Mouse (Mus musculus) embryonic facial prominence, embryonic 12.5 days (tissue): ENCODE measurements around the gene Prmt1. TPM values are rescaled to one million over a fixed set of nuclear protein-coding genes. Genes with fewer than 3 reads are reported as not detected.
A peak's percentile ranks its signal among the peaks of the same experiment; 100 is the strongest.

Source experiments
- ATAC-seq: fragments of 200-750 bp; cut with Nextera tagmentation; 2 replicates; pipeline ENCODE4 v1.8.0; 2017; ENCODE audit not compliant: insufficient number of reproducible peaks, insufficient read depth, low FRiP score, low TSS enrichment
- H3K27ac ChIP-seq: fragments of 300-500 bp; sonication (generic); 2 replicates; pipeline ENCODE4 v1.5.1; 2016; ENCODE audit warnings: mild to moderate bottlenecking
- H3K27me3 ChIP-seq: fragments of 300-500 bp; sonication (generic); 2 replicates; pipeline ENCODE4 v1.6.1; 2016; ENCODE audit warnings: mild to moderate bottlenecking, moderate library complexity
- H3K36me3 ChIP-seq: fragments of 300-500 bp; sonication (generic); 2 replicates; pipeline ENCODE4 v1.6.1; 2016; ENCODE audit warnings: mild to moderate bottlenecking
- H3K4me1 ChIP-seq: fragments of 300-500 bp; sonication (generic); 2 replicates; pipeline ENCODE4 v1.6.1; 2016
- H3K4me2 ChIP-seq: fragments of 300-500 bp; sonication (generic); replicated peaks from 2 replicates; pipeline ENCODE4 v1.6.1; 2016; ENCODE audit warnings: mild to moderate bottlenecking, moderate library complexity
- H3K4me3 ChIP-seq: fragments of 300-500 bp; sonication (generic); 2 replicates; pipeline ENCODE4 v1.5.1; 2016; ENCODE audit warnings: mild to moderate bottlenecking
- H3K9ac ChIP-seq: fragments of 300-500 bp; sonication (generic); 2 replicates; pipeline ENCODE4 v1.6.1; 2016; ENCODE audit warnings: mild to moderate bottlenecking, moderate library complexity
- H3K9me3 ChIP-seq: fragments of 300-500 bp; sonication (generic); 2 replicates; pipeline ENCODE4 v1.6.1; 2016; ENCODE audit warnings: mild to moderate bottlenecking, moderate library complexity
- WGBS: fragments of 180-500 bp; shearing (Covaris S2); methylation state at CpG from one replicate; pipeline ENCODE4 v1.1.7; 2016; 5-methylcytosine and 5-hydroxymethylcytosine counted together
- polyA plus RNA-seq: library from polyadenylated mRNA; unstranded; fragments of >200 nt; fragmentation: Nextera tagmentation; extraction: Ambion mirVana; gene quantifications from 2 replicates; pipeline ENCODE4 v1.2.1, GENCODE M21; 2016

The Prmt1 gene
- polyA plus RNA-seq, 1 experiment from 2014 or later = 660 TPM

- Histone ChIP-seq H3K9me3 (no peaks in the 10 kb centered on the region), H3K9ac (no peak overlapping the region), H3K4me1 (peaks cover 13% of the 10 kb centered on the region), H3K27ac (no peak overlapping the region), H3K36me3 (no peaks in the 10 kb centered on the region), H3K4me2 (no peak overlapping the region), H3K4me3 (no peak overlapping the region), H3K27me3 (peaks cover 2% of the 10 kb centered on the region; the same call in 1 of the 2 replicates)
- 72% methylated on average over 9 of the region's 9 CpGs for WGBS
- no peak for ATAC-seq
Observed at GRCm38 (mm10) chr7:45020225-45020624, 33.9 kb upstream of the Prmt1 start.

- Histone ChIP-seq H3K9me3 (no peaks in the 10 kb centered on the region), H3K27me3 (peaks cover 2% of the 10 kb centered on the region; the same call in 1 of the 2 replicates), H3K4me3 (no peak overlapping the region), H3K4me1 (peaks cover 22% of the 10 kb centered on the region), H3K9ac (0 out of 2 replicates have a peak overlapping the region, but pooled peaks have one; percentile 15), H3K36me3 (no peaks in the 10 kb centered on the region), H3K4me2 (peak overlapping the region; percentile 71; the same call in 1 of the 2 replicates), H3K27ac (no peak overlapping the region)
- ATAC-seq = no peak
- 32% methylated on average over 8 of the region's 8 CpGs for WGBS
Observed at GRCm38 (mm10) chr7:45019031-45019571, 32.7 kb upstream of the Prmt1 start.

- peak within 1 kb of the TSS; percentile 92 for H3K4me3 ChIP-seq
- peaks cover 12% of the 10 kb centered on the region for H3K36me3 ChIP-seq
- no peaks in the 10 kb centered on the region for H3K9me3 ChIP-seq
- peak; percentile 92 for ATAC-seq
- peak within 1 kb of the TSS; percentile 71 for H3K4me2 ChIP-seq
- H3K9ac ChIP-seq = peak within 1 kb of the TSS; percentile 58
- peak within 1 kb of the TSS; percentile 93 for H3K27ac ChIP-seq
- peaks cover 2% of the 10 kb centered on the region; the same call in 1 of the 2 replicates for H3K27me3 ChIP-seq
- WGBS = under 1% methylated on average over 36 of the region's 36 CpGs
- H3K4me1 ChIP-seq = peaks cover 22% of the 10 kb centered on the region
Observed at GRCm38 (mm10) chr7:45017242-45018061, 31.1 kb upstream of the Prmt1 start, which contains the start of gene Rras. Gene Rras (plus strand): TSS chr7:45017961.

- 4% methylated on average over 4 of the region's 4 CpGs for WGBS
- peaks cover 22% of the 10 kb centered on the region for H3K4me1 ChIP-seq
- peak overlapping the region; percentile 20 for H3K9ac ChIP-seq
Observed at GRCm38 (mm10) chr7:45016761-45017160, 30.4 kb upstream of the Prmt1 start.

GRCm38 (mm10) chr7:45015957-45016612, 29.7 kb upstream of the Prmt1 start, which contains the start of gene Scaf1:
Gene Scaf1 (minus strand): TSS chr7:45016363.
- Histone ChIP-seq H3K4me1 (peaks cover 22% of the 10 kb centered on the region), H3K9me3 (no peaks in the 10 kb centered on the region), H3K27ac (peak within 1 kb of the TSS; percentile 93), H3K4me3 (peak within 1 kb of the TSS; percentile 92), H3K27me3 (peaks cover 2% of the 10 kb centered on the region; the same call in 1 of the 2 replicates), H3K9ac (peak within 1 kb of the TSS; percentile 96), H3K36me3 (peaks cover 26% of the 10 kb centered on the region), H3K4me2 (peak within 1 kb of the TSS; percentile 74)
- WGBS = under 1% methylated on average over 69 of the region's 69 CpGs
- peak; percentile 86 for ATAC-seq

More at GRCm38 (mm10) chr7:45016761-45017160, 30.4 kb upstream of the Prmt1 start:
- peak overlapping the region; percentile 93 for H3K27ac ChIP-seq
- peaks cover 2% of the 10 kb centered on the region; the same call in 1 of the 2 replicates for H3K27me3 ChIP-seq
- H3K9me3 ChIP-seq = no peaks in the 10 kb centered on the region
- peak overlapping the region; percentile 92 for H3K4me3 ChIP-seq
- peaks cover 19% of the 10 kb centered on the region for H3K36me3 ChIP-seq
- ATAC-seq = no peak
- H3K4me2 ChIP-seq = peak overlapping the region; percentile 71

- Histone ChIP-seq H3K27ac (peak overlapping the region; percentile 81), H3K9ac (peak overlapping the region; percentile 96), H3K27me3 (peaks cover under 1% of the 10 kb centered on the region; the same call in 1 of the 2 replicates), H3K4me1 (peaks cover 22% of the 10 kb centered on the region), H3K9me3 (no peaks in the 10 kb centered on the region), H3K4me2 (peak overlapping the region; percentile 74), H3K4me3 (peak overlapping the region; percentile 92), H3K36me3 (peaks cover 31% of the 10 kb centered on the region)
- no peak; the same call in 1 of the 2 replicates for ATAC-seq
- 2% methylated on average over 20 of the region's 20 CpGs for WGBS
Observed at GRCm38 (mm10) chr7:45015344-45015956, 29.1 kb upstream of the Prmt1 start.

GRCm38 (mm10) chr7:45014096-45014451, 27.7 kb upstream of the Prmt1 start:
- no peak overlapping the region for H3K4me3 ChIP-seq
- ATAC-seq = no peak
- 92% methylated on average over 3 of the region's 3 CpGs for WGBS

GRCm38 (mm10) chr7:45013366-45014095, 27.2 kb upstream of the Prmt1 start:
- Histone ChIP-seq H3K27ac (no peak overlapping the region), H3K4me2 (no peak overlapping the region), H3K27me3 (no peaks in the 10 kb centered on the region), H3K4me3 (no peak overlapping the region), H3K9me3 (no peaks in the 10 kb centered on the region), H3K4me1 (peaks cover 14% of the 10 kb centered on the region), H3K36me3 (peaks cover 50% of the 10 kb centered on the region), H3K9ac (no peak overlapping the region)
- ATAC-seq = no peak
- WGBS = 97% methylated on average over 16 of the region's 16 CpGs

More at GRCm38 (mm10) chr7:45014096-45014451, 27.7 kb upstream of the Prmt1 start:
- Histone ChIP-seq H3K4me2 (no peak overlapping the region), H3K9ac (no peak overlapping the region), H3K27ac (no peak overlapping the region), H3K27me3 (no peaks in the 10 kb centered on the region), H3K4me1 (peaks cover 18% of the 10 kb centered on the region), H3K36me3 (peaks cover 45% of the 10 kb centered on the region), H3K9me3 (no peaks in the 10 kb centered on the region)

GRCm38 (mm10) chr7:45012824-45013223, 26.5 kb upstream of the Prmt1 start:
- 76% methylated on average over 4 of the region's 4 CpGs for WGBS
- no peaks in the 10 kb centered on the region for H3K27me3 ChIP-seq
- H3K4me3 ChIP-seq = no peak overlapping the region
- no peak overlapping the region for H3K27ac ChIP-seq
- H3K36me3 ChIP-seq = peaks cover 57% of the 10 kb centered on the region
- H3K4me1 ChIP-seq = peaks cover 10% of the 10 kb centered on the region
- ATAC-seq = no peak
- H3K4me2 ChIP-seq = no peak overlapping the region
- H3K9ac ChIP-seq = no peak overlapping the region
- no peaks in the 10 kb centered on the region for H3K9me3 ChIP-seq

GRCm38 (mm10) chr7:45012011-45012410, 25.6 kb upstream of the Prmt1 start:
- peaks cover 65% of the 10 kb centered on the region for H3K36me3 ChIP-seq
- H3K4me2 ChIP-seq = no peak overlapping the region
- H3K27ac ChIP-seq = no peak overlapping the region
- H3K4me1 ChIP-seq = peaks cover 10% of the 10 kb centered on the region
- no peak for ATAC-seq
- H3K27me3 ChIP-seq = no peaks in the 10 kb centered on the region
- no peak overlapping the region for H3K4me3 ChIP-seq
- H3K9me3 ChIP-seq = no peaks in the 10 kb centered on the region
- H3K9ac ChIP-seq = no peak overlapping the region
- WGBS = 92% methylated on average over 6 of the region's 6 CpGs
